Mouse (Mus musculus): ENCODE results near the gene Tceanc. TPM values are rescaled to one million over a fixed set of nuclear protein-coding genes. Genes with fewer than 3 reads are reported as not detected.

The Tceanc gene
- polyA plus RNA-seq, 1 experiment from 2014 or later: 5.0 TPM

- Histone ChIP-seq H3K27me3 (replicated peaks) (0 out of 2 replicates have a peak, but pooled peaks cover 7% of the 10 kb centered on the region), H3K27ac (peak overlapping the region; percentile 75), H3K4me3 (peak overlapping the region; percentile 74), H3K4me2 (peak overlapping the region; percentile 69), H3K4me1 (peaks cover 15% of the 10 kb centered on the region; the same call in 1 of the 2 replicates), H3K9ac (peak overlapping the region; percentile 78), H3K9me3 (replicated peaks) (no peaks in the 10 kb centered on the region), H3K36me3 (peaks cover 18% of the 10 kb centered on the region; the same call in 1 of the 2 replicates)
- WGBS (ENCODE audit: insufficient replicate concordance): 11% methylated on average over 28 of the region's 28 CpGs
- ATAC-seq: peak; percentile 29
Measured at GRCm38 (mm10) chrX:166478631-166479364, 39.6 kb downstream of the Tceanc start.

- Histone ChIP-seq H3K4me1 (peaks cover 18% of the 10 kb centered on the region; the same call in 1 of the 2 replicates), H3K27me3 (replicated peaks) (0 out of 2 replicates have a peak, but pooled peaks cover 2% of the 10 kb centered on the region), H3K4me3 (no peak overlapping the region), H3K36me3 (peaks cover 18% of the 10 kb centered on the region; the same call in 1 of the 2 replicates), H3K4me2 (peak overlapping the region; percentile 69; the same call in 1 of the 2 replicates), H3K27ac (no peak overlapping the region), H3K9me3 (replicated peaks) (no peaks in the 10 kb centered on the region), H3K9ac (no peak overlapping the region)
- 71% methylated on average over 6 of the region's 6 CpGs for WGBS (ENCODE audit: insufficient replicate concordance)
- no peak for ATAC-seq
Measured at GRCm38 (mm10) chrX:166477393-166477792, 41.0 kb downstream of the Tceanc start.

GRCm38 (mm10) chrX:166472612-166473011 lies 45.8 kb downstream of the Tceanc start:
- no peaks in the 10 kb centered on the region for H3K27me3 ChIP-seq (replicated peaks)
- no peak overlapping the region for H3K27ac ChIP-seq
- no peaks in the 10 kb centered on the region for H3K9me3 ChIP-seq (replicated peaks)
- peaks cover 23% of the 10 kb centered on the region; the same call in 1 of the 2 replicates for H3K36me3 ChIP-seq
- H3K9ac ChIP-seq: no peak overlapping the region
- ATAC-seq: no peak
- H3K4me2 ChIP-seq: no peak overlapping the region
- peaks cover 14% of the 10 kb centered on the region; the same call in 1 of the 2 replicates for H3K4me1 ChIP-seq
- WGBS (ENCODE audit: insufficient replicate concordance): 75% methylated on average over 6 of the region's 6 CpGs
- H3K4me3 ChIP-seq: no peak overlapping the region

- Histone ChIP-seq H3K4me1 (no peaks in the 10 kb centered on the region), H3K4me3 (no peak overlapping the region), H3K9ac (no peak overlapping the region), H3K9me3 (replicated peaks) (no peaks in the 10 kb centered on the region), H3K27ac (no peak overlapping the region), H3K27me3 (replicated peaks) (no peaks in the 10 kb centered on the region), H3K4me2 (no peak overlapping the region), H3K36me3 (0 out of 2 replicates have a peak, but pooled peaks cover 5% of the 10 kb centered on the region)
- no peak for ATAC-seq
- WGBS (ENCODE audit: insufficient replicate concordance): 83% methylated on average over 7 of the region's 7 CpGs
Measured at GRCm38 (mm10) chrX:166468321-166468720, 50.0 kb downstream of the Tceanc start.

- H3K9ac ChIP-seq: no peak overlapping the region
- no peak for ATAC-seq
- no peak overlapping the region for H3K27ac ChIP-seq
- WGBS (ENCODE audit: insufficient replicate concordance): 72% methylated on average over 1 of the region's 1 CpGs
- H3K4me2 ChIP-seq: no peak overlapping the region
- H3K4me1 ChIP-seq: no peaks in the 10 kb centered on the region
- H3K27me3 ChIP-seq (replicated peaks): no peaks in the 10 kb centered on the region
- no peaks in the 10 kb centered on the region for H3K9me3 ChIP-seq (replicated peaks)
- H3K36me3 ChIP-seq: peaks cover 30% of the 10 kb centered on the region
- no peak overlapping the region for H3K4me3 ChIP-seq
Measured at GRCm38 (mm10) chrX:166455525-166455924, 62.8 kb downstream of the Tceanc start.

GRCm38 (mm10) chrX:166454331-166454730 lies 64.0 kb downstream of the Tceanc start:
- ATAC-seq: no peak
- 58% methylated on average over 3 of the region's 3 CpGs for WGBS (ENCODE audit: insufficient replicate concordance)
- no peak overlapping the region for H3K9ac ChIP-seq
- peaks cover 30% of the 10 kb centered on the region for H3K36me3 ChIP-seq
- H3K27ac ChIP-seq: no peak overlapping the region
- H3K27me3 ChIP-seq (replicated peaks): no peaks in the 10 kb centered on the region
- H3K9me3 ChIP-seq (replicated peaks): no peaks in the 10 kb centered on the region
- no peak overlapping the region for H3K4me3 ChIP-seq
- H3K4me1 ChIP-seq: no peaks in the 10 kb centered on the region
- no peak overlapping the region for H3K4me2 ChIP-seq

- no peak overlapping the region for H3K9ac ChIP-seq
- no peak overlapping the region for H3K4me2 ChIP-seq
- H3K4me3 ChIP-seq: no peak overlapping the region
- 53% methylated on average over 6 of the region's 6 CpGs for WGBS (ENCODE audit: insufficient replicate concordance)
- H3K27ac ChIP-seq: no peak overlapping the region
- H3K9me3 ChIP-seq (replicated peaks): no peaks in the 10 kb centered on the region
- peaks cover 30% of the 10 kb centered on the region for H3K36me3 ChIP-seq
- no peaks in the 10 kb centered on the region for H3K4me1 ChIP-seq
- no peaks in the 10 kb centered on the region for H3K27me3 ChIP-seq (replicated peaks)
- ATAC-seq: no peak
Measured at GRCm38 (mm10) chrX:166453532-166453931, 64.8 kb downstream of the Tceanc start.

Other genes with a start within 250 kb of the Tceanc start
- gene Trappc2, start 78.0 kb downstream of the Tceanc start, polyA plus RNA-seq (2016; fragmentation: Nextera tagmentation; extraction: Ambion mirVana): 16.9 and 18.5 TPM in 2 replicates
- gene Ofd1, start 77.9 kb downstream of the Tceanc start, polyA plus RNA-seq (2016; fragmentation: Nextera tagmentation; extraction: Ambion mirVana): 4.4 and 4.7 TPM in 2 replicates
- 27.4 and 28.9 TPM in 2 replicates for gene Rab9, start 38.7 kb downstream of the Tceanc start, polyA plus RNA-seq (2016; fragmentation: Nextera tagmentation; extraction: Ambion mirVana)
- 1.1 and 1.7 TPM in 2 replicates for gene Egfl6, start 67.2 kb upstream of the Tceanc start, polyA plus RNA-seq (2016; fragmentation: Nextera tagmentation; extraction: Ambion mirVana)

Measured in liver, embryonic 12.5 days (tissue).